Mouse (Mus musculus): ENCODE measurements at regions not wholly inside any gene's neighbourhood (a gene's known extent, or its start where the extent isn't known, plus 50 kb on each side); places are given as distances from the start of the nearest gene placed in this dataset.

DNA sequence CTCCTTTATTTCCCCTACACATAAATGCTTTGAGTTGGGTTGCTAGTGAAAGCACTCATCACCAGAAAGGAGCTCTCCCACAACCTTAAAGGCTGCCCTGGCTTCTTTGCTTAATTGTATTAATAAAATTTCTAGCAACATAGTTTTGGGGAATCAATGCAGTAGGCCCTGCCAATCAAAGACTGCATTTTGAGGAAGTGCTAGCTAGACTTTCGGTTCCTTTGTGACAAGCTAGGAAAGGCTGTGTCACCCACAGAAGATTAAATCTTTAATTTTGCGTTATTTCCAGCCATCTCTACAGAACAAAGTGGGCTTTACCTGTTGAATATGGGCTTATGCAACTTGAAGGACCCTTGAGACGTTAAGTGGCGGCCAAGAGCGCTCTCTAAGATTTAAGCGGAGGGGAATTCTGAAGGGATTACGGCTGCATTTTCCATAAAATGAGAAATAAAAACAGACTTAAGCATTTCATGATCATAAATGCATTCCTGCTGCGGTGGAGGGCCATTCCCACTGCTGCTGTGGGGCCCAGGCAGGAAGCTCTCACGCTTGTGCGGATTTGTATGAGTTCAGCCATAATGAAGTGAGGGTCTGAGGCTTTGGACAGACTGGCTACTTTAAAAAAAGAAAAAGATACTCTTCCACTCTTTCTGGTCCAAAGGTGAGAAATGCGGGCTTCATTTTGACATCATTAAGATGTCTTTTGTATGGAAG, 318.4 kb upstream of the Shh start:
- Histone ChIP-seq H3K9me3 (replicated peaks; ENCODE audit: low read length) (no peaks in the 10 kb centered on the region), H3K79me2 (replicated peaks; ENCODE audit: control insufficient read depth, extremely low read depth, insufficient read depth, poor library complexity, severe bottlenecking) (no peaks in the 10 kb centered on the region), H3K9ac (ENCODE audit: insufficient read depth, low read depth) (no peak overlapping the region), H3K27me3 (replicated peaks) (no peaks in the 10 kb centered on the region), H3K27ac (ENCODE audit: insufficient read depth, low read depth) (no peak overlapping the region), H3K4me1 (ENCODE audit: control insufficient read depth in 1 of 2, insufficient read depth in 2 of 2) (peaks cover 3 to 18% of the 10 kb centered on the region in 2 experiments; a peak in 2 of 4 replicates), H3K36me3 (replicated peaks in 1 of 2; ENCODE audit: control insufficient read depth in 1 of 2, insufficient read depth in 1 of 2, low read length in 1 of 2) (no peaks in the 10 kb centered on the region), H3K4me2 (ENCODE audit: insufficient read depth, low read depth, poor library complexity, severe bottlenecking) (no peak overlapping the region), H3K4me3 (replicated peaks in 1 of 3; ENCODE audit: low read depth in 2 of 3, low read length in 2 of 3, poor library complexity in 1 of 3) (no peak overlapping the region)
- dilution Hi-C loops (cut with MboI; ENCODE audit: extremely low pct_ligation_motif_present, extremely low pct_unique_long_range_greater_than_20kb, low sequenced_read_pairs) (no loop called here), in situ Hi-C loops (cut with MboI; ENCODE audit: low pct_ligation_motif_present, low pct_unique_long_range_greater_than_20kb, low sequenced_read_pairs) (no loop called here)
- DNase-seq (ENCODE audit: extremely low read depth) = peak; percentile 36
- TF ChIP-seq USF1 (IDR thresholded peaks at IDR 0.05; ENCODE audit: low read depth, low read length) (no peak), EP300 (IDR thresholded peaks at IDR 0.05; ENCODE audit: low read length) (0 out of 2 replicates have a peak, but pooled peaks have one; percentile 37), IRF4 (IDR thresholded peaks at IDR 0.05; ENCODE audit: low read depth, low read length) (peak; percentile 42; the same call in 1 of the 2 replicates)

DNA sequence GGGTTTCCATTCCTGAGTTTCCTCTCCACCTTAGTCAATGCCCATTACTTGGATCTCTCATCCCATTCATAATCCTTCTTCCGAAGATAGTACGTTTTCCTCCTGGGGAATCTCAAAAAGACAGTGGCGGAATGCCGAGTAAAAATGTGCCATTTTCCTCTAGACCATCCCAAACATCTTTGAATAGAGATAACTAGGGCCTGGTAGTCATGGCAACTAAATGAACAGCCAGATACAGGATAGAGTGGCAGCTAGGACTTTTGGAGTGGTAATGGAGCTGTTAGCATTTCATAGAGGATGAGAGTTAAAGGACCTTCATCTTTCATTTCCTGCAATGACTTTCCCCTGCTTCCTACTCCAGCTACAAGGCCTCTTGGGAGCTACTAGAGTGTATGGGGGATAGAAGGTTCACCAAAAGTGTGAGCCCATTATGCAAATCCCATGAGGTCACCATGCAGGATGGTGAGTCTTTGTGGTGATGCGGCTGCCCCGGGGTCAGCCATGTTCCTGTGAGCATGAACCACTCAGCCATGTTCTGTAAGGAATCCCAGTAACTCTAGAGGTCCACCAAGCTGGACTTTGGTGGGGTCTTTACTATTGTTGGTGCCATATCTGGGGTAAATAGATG, 317.4 kb upstream of the Shh start:
- H3K27me3 ChIP-seq (replicated peaks) = no peaks in the 10 kb centered on the region
- peak; percentile 52 for TF ChIP-seq BHLHE40 (IDR thresholded peaks at IDR 0.05; ENCODE audit: low read depth, low read length)
- TF ChIP-seq TCF12 (IDR thresholded peaks at IDR 0.05; ENCODE audit: low read depth, low read length) = no peak
- no peak for TF ChIP-seq ELF1 (IDR thresholded peaks at IDR 0.05; ENCODE audit: low read depth, low read length)
- no peaks in the 10 kb centered on the region for H3K36me3 ChIP-seq (replicated peaks in 1 of 2; ENCODE audit: control insufficient read depth in 1 of 2, insufficient read depth in 1 of 2, low read length in 1 of 2)
- H3K79me2 ChIP-seq (replicated peaks; ENCODE audit: control insufficient read depth, extremely low read depth, insufficient read depth, poor library complexity, severe bottlenecking) = no peaks in the 10 kb centered on the region
- dilution Hi-C loops (cut with MboI; ENCODE audit: extremely low pct_ligation_motif_present, extremely low pct_unique_long_range_greater_than_20kb, low sequenced_read_pairs) (no loop called here), in situ Hi-C loops (cut with MboI; ENCODE audit: low pct_ligation_motif_present, low pct_unique_long_range_greater_than_20kb, low sequenced_read_pairs) (no loop called here)
- no peak overlapping the region for H3K27ac ChIP-seq (ENCODE audit: insufficient read depth, low read depth)
- DNase-seq (ENCODE audit: extremely low read depth) = peak; percentile 75
- H3K4me3 ChIP-seq (replicated peaks in 1 of 3; ENCODE audit: low read depth in 2 of 3, low read length in 2 of 3, poor library complexity in 1 of 3) = no peak overlapping the region
- H3K4me2 ChIP-seq (ENCODE audit: insufficient read depth, low read depth, poor library complexity, severe bottlenecking) = no peak overlapping the region
- H3K9ac ChIP-seq (ENCODE audit: insufficient read depth, low read depth) = no peak overlapping the region
- H3K4me1 ChIP-seq (ENCODE audit: control insufficient read depth in 1 of 2, insufficient read depth in 2 of 2) = peaks cover 3 to 18% of the 10 kb centered on the region in 2 experiments; a peak in 2 of 4 replicates
- H3K9me3 ChIP-seq (replicated peaks; ENCODE audit: low read length) = no peaks in the 10 kb centered on the region

DNA sequence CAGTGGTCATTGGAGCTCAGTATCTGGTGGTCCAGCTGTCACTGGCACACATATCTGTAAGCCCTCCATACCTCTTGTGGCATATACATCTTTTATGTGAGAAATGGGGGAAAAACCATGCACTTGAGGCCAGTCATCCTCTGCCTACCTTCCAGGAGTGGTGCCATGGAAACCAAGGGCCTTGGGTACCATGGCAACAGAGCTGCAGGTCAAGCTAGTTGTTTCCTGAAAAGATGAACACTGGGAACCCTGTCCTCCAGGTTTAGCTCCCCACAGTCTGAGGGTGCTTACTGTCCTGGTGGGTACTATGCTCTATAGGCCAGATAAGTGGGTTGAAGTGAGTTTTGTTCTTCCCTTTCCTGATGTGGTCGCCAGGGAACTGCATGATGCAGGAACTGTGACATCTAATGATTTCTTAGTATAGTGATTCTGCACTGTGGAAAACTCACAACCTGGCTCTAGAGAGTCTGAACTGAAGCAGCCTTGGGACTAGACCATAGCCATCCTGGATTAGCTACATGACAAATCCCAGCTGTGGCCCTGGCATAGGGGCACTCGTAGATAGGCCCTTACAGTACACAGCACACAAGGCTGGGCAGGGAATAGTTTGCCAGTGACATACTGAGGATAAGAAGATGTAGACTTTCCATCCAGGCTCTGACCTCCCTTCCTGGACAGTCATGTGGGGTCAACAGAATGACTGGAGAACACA, 308.7 kb upstream of the Shh start:
- Histone ChIP-seq H3K4me1 (ENCODE audit: control insufficient read depth in 1 of 2, insufficient read depth in 2 of 2) (peaks cover 0 to 9% of the 10 kb centered on the region in 2 experiments; a peak in 1 of 4 replicates), H3K27ac (ENCODE audit: insufficient read depth, low read depth) (no peak overlapping the region), H3K4me3 (replicated peaks in 1 of 3; ENCODE audit: low read depth in 2 of 3, low read length in 2 of 3, poor library complexity in 1 of 3) (no peak overlapping the region), H3K36me3 (replicated peaks in 1 of 2; ENCODE audit: control insufficient read depth in 1 of 2, insufficient read depth in 1 of 2, low read length in 1 of 2) (no peaks in the 10 kb centered on the region), H3K4me2 (ENCODE audit: insufficient read depth, low read depth, poor library complexity, severe bottlenecking) (no peak overlapping the region), H3K79me2 (replicated peaks; ENCODE audit: control insufficient read depth, extremely low read depth, insufficient read depth, poor library complexity, severe bottlenecking) (no peaks in the 10 kb centered on the region), H3K9ac (ENCODE audit: insufficient read depth, low read depth) (no peak overlapping the region), H3K27me3 (replicated peaks) (no peaks in the 10 kb centered on the region), H3K9me3 (replicated peaks; ENCODE audit: low read length) (no peaks in the 10 kb centered on the region)
- dilution Hi-C loops (cut with MboI; ENCODE audit: extremely low pct_ligation_motif_present, extremely low pct_unique_long_range_greater_than_20kb, low sequenced_read_pairs) (no loop called here), in situ Hi-C loops (cut with MboI; ENCODE audit: low pct_ligation_motif_present, low pct_unique_long_range_greater_than_20kb, low sequenced_read_pairs) (no loop called here)
- no peak for DNase-seq (ENCODE audit: extremely low read depth)
- TF ChIP-seq HCFC1 (IDR thresholded peaks at IDR 0.05; ENCODE audit: low read depth, low read length) (no peak), NRF1 (IDR thresholded peaks at IDR 0.05; ENCODE audit: low read depth, low read length) (no peak), MYC (IDR thresholded peaks at IDR 0.05; ENCODE audit: low read depth, low read length) (no peak), TBP (conservative IDR thresholded peaks at IDR 0.05; ENCODE audit: low read depth, low read length) (no peak), KAT2A (IDR thresholded peaks at IDR 0.05; ENCODE audit: insufficient replicate concordance, low read length) (no peak), IRF4 (IDR thresholded peaks at IDR 0.05; ENCODE audit: low read depth, low read length) (no peak), MAZ (IDR thresholded peaks at IDR 0.05; ENCODE audit: low read depth, low read length) (no peak), CHD1 (IDR thresholded peaks at IDR 0.05; ENCODE audit: low read depth, low read length) (no peak), JUND (conservative IDR thresholded peaks at IDR 0.05; ENCODE audit: low read depth, low read length) (no peak), RCOR1 (conservative IDR thresholded peaks at IDR 0.05; ENCODE audit: low read depth, low read length) (no peak), E2F4 (IDR thresholded peaks at IDR 0.05; ENCODE audit: insufficient replicate concordance, low read depth, low read length) (no peak), MAX (IDR thresholded peaks at IDR 0.05; ENCODE audit: low read length) (no peak), CHD2 (IDR thresholded peaks at IDR 0.05; ENCODE audit: low read length) (no peak), SIN3A (IDR thresholded peaks at IDR 0.05; ENCODE audit: low read length) (no peak), ZC3H11A (IDR thresholded peaks at IDR 0.05; ENCODE audit: low read depth, low read length) (no peak), POLR2A (IDR thresholded peaks at IDR 0.05; ENCODE audit: low read depth, low read length) (no peak)
